Mouse (Mus musculus): ENCODE measurements around the gene Guca2a.

- TF ChIP-seq CTCF (IDR thresholded peaks at IDR 0.05; ENCODE audit: low read depth, low read length) (no peak), GATA1 (IDR thresholded peaks at IDR 0.05; ENCODE audit: borderline replicate concordance, low read length) (no peak)
Measured at GRCm38 (mm10) chr4:119670736-119671135, 33.2 kb downstream of the Guca2a start.
